Mouse (Mus musculus) layer of hippocampus, adult 8-10 months (tissue): ENCODE measurements around the gene Gm13691. TPM values are rescaled to one million over a fixed set of nuclear protein-coding genes. Genes with fewer than 3 reads are reported as not detected.
A peak's percentile ranks its signal among the peaks of the same experiment; 100 is the strongest.
"Not testable (repeated sequence)": the region's sequence is repeated elsewhere in the genome, so short reads cannot be mapped to it uniquely, and the experiment has no call there.

Experiments used
- DNase-seq, 2 experiments: peaks; one replicate each; pipeline ENCODE4 v3.0.0; 2022; ENCODE audit warnings: low spot score in 2 of 2
- total RNA-seq, 4 experiments: library from RNA; stranded (reverse); gene quantifications; 2 replicates each; pipeline ENCODE4 v1.2.4; 2022

Gm13691 gene
- 1 to 10 TPM; 1.5 to 2.1 (median 1.8) TPM for total RNA-seq

GRCm38 (mm10) chr2:83990253-83990652 lies at the start of gene Gm13691:
Gm13691 (plus strand) TSS chr2:83990553.
- not testable (repeated sequence) for DNase-seq

GRCm38 (mm10) chr2:83940931-83941361 lies 49.4 kb upstream of the Gm13691 start, which contains the start of gene Zswim2:
Zswim2 (minus strand) TSS chr2:83941228.
- peak; percentile 89 to 93 for DNase-seq

GRCm38 (mm10) chr2:83941378-83941777 lies 49.0 kb upstream of the Gm13691 start:
- no peak for DNase-seq

GRCm38 (mm10) chr2:83941792-83942191 lies 48.6 kb upstream of the Gm13691 start:
- DNase-seq, result no peak

GRCm38 (mm10) chr2:83955393-83955792 lies 35.0 kb upstream of the Gm13691 start, which contains the start of gene Gm13698:
Gm13698 (plus strand) TSS chr2:83955693.
- DNase-seq, result not testable (repeated sequence)

- not testable (repeated sequence) for DNase-seq
Observed at GRCm38 (mm10) chr2:83961203-83961602, 29.1 kb upstream of the Gm13691 start, which contains the start of gene Gm13693. Gm13693 (plus strand) TSS chr2:83961503.

GRCm38 (mm10) chr2:83967013-83967412 lies 23.3 kb upstream of the Gm13691 start, which contains the start of gene Gm13695:
Gm13695 (plus strand) TSS chr2:83967313.
- DNase-seq, result not testable (repeated sequence)

GRCm38 (mm10) chr2:83972823-83973222 lies 17.5 kb upstream of the Gm13691 start, which contains the start of gene Gm13696:
Gm13696 (plus strand) TSS chr2:83973123.
- not testable (repeated sequence) for DNase-seq

- DNase-seq, result not testable (repeated sequence)
Observed at GRCm38 (mm10) chr2:83978633-83979032, 11.7 kb upstream of the Gm13691 start, which contains the start of gene Gm13694. Gm13694 (plus strand) TSS chr2:83978933.

- not testable (repeated sequence) for DNase-seq
Observed at GRCm38 (mm10) chr2:83984443-83984842, 5.9 kb upstream of the Gm13691 start, which contains the start of gene Gm13697. Gm13697 (plus strand) TSS chr2:83984743.

GRCm38 (mm10) chr2:83993639-83994255 lies 3.4 kb downstream of the Gm13691 start:
- DNase-seq, result not testable (repeated sequence)

- not testable (repeated sequence) for DNase-seq
Observed at GRCm38 (mm10) chr2:83994526-83994925, 4.2 kb downstream of the Gm13691 start.

GRCm38 (mm10) chr2:84008913-84009312 lies 18.6 kb downstream of the Gm13691 start:
- DNase-seq, result peak; percentile 34 to 64

GRCm38 (mm10) chr2:84009818-84010217 lies 19.5 kb downstream of the Gm13691 start:
- DNase-seq, result no peak

GRCm38 (mm10) chr2:84014572-84014971 lies 24.2 kb downstream of the Gm13691 start:
- no peak for DNase-seq

GRCm38 (mm10) chr2:84016291-84016690 lies 25.9 kb downstream of the Gm13691 start:
- DNase-seq, result not testable (repeated sequence)

GRCm38 (mm10) chr2:84018330-84018729 lies 28.0 kb downstream of the Gm13691 start:
- DNase-seq, result no peak

- DNase-seq, result no peak
Observed at GRCm38 (mm10) chr2:84019519-84020305, 29.4 kb downstream of the Gm13691 start.

GRCm38 (mm10) chr2:84021930-84022329 lies 31.6 kb downstream of the Gm13691 start:
- no peak for DNase-seq

GRCm38 (mm10) chr2:84022905-84023304 lies 32.6 kb downstream of the Gm13691 start:
- no peak for DNase-seq

GRCm38 (mm10) chr2:84023319-84023718 lies 33.0 kb downstream of the Gm13691 start:
- no peak for DNase-seq

- DNase-seq, result peak in 1 of 2 experiments; percentile 23
Observed at GRCm38 (mm10) chr2:84025217-84025616, 34.9 kb downstream of the Gm13691 start.
